Mouse (Mus musculus) hindbrain, embryonic 13.5 days (tissue): Measurements from ENCODE around the gene Pitpnb. TPM values are rescaled to one million over a fixed set of nuclear protein-coding genes. Genes with fewer than 3 reads are reported as not detected.

ENCODE experiments used
- ATAC-seq: fragments of 200-750 bp; cut with Nextera tagmentation; 2 replicates; pipeline ENCODE4 v1.8.0; 2017; ENCODE audit warnings: moderate TSS enrichment; ENCODE audit not compliant: low FRiP score
- H3K27ac ChIP-seq: fragments of 300-500 bp; sonication (generic); 2 replicates; pipeline ENCODE4 v1.5.1; 2015; ENCODE audit warnings: inconsistent platforms, mild to moderate bottlenecking, moderate library complexity
- H3K27me3 ChIP-seq: fragments of 300-500 bp; sonication (generic); 2 replicates; pipeline ENCODE4 v1.6.1; 2015; ENCODE audit warnings: mild to moderate bottlenecking, inconsistent platforms
- H3K36me3 ChIP-seq: fragments of 300-500 bp; sonication (generic); 2 replicates; pipeline ENCODE4 v1.6.1; 2015; ENCODE audit warnings: mild to moderate bottlenecking, inconsistent platforms
- H3K4me1 ChIP-seq: fragments of 300-500 bp; sonication (generic); replicated peaks from 2 replicates; pipeline ENCODE4 v1.6.1; 2015; ENCODE audit warnings: inconsistent platforms
- H3K4me2 ChIP-seq: fragments of 300-500 bp; sonication (generic); 2 replicates; pipeline ENCODE4 v1.6.1; 2015; ENCODE audit warnings: inconsistent platforms, mild to moderate bottlenecking, moderate library complexity
- H3K4me3 ChIP-seq: fragments of 300-500 bp; sonication (generic); 2 replicates; pipeline ENCODE4 v1.5.1; 2015; ENCODE audit warnings: mild to moderate bottlenecking, inconsistent platforms
- H3K9ac ChIP-seq: fragments of 300-500 bp; sonication (generic); 2 replicates; pipeline ENCODE4 v1.6.1; 2015; ENCODE audit warnings: mild to moderate bottlenecking, inconsistent platforms
- H3K9me3 ChIP-seq: fragments of 300-500 bp; sonication (generic); 2 replicates; pipeline ENCODE4 v1.6.1; 2016; ENCODE audit warnings: inconsistent platforms
- WGBS: fragments of 180-500 bp; shearing (Covaris S2); methylation state at CpG from one replicate; pipeline ENCODE4 v1.1.7; 2015; 5-methylcytosine and 5-hydroxymethylcytosine counted together
- polyA plus RNA-seq: library from polyadenylated mRNA; unstranded; fragments of >200 nt; fragmentation: Nextera tagmentation; extraction: Ambion mirVana; gene quantifications from 2 replicates; pipeline ENCODE4 v1.2.1, GENCODE M21; 2015

Gene Pitpnb
- 96.3 and 96.8 TPM in 2 replicates for polyA plus RNA-seq

- peak within 1 kb of the TSS; percentile 97 for H3K9ac ChIP-seq
- peak within 1 kb of the TSS; percentile 86 for H3K4me2 ChIP-seq
- H3K27me3 ChIP-seq = no peaks in the 10 kb centered on the region
- peaks cover 23% of the 10 kb centered on the region for H3K4me1 ChIP-seq
- peaks cover 10% of the 10 kb centered on the region for H3K36me3 ChIP-seq
- WGBS = under 1% methylated on average over 69 of the region's 78 CpGs
- H3K9me3 ChIP-seq = no peaks in the 10 kb centered on the region
- peak; percentile 98 for ATAC-seq
- H3K4me3 ChIP-seq = peak within 1 kb of the TSS; percentile 93
- H3K27ac ChIP-seq = peak within 1 kb of the TSS; percentile 92
Measured at GRCm38 (mm10) chr5:111330417-111331098, at the start of gene Pitpnb. Pitpnb (plus strand) TSS chr5:111330763.

- Histone ChIP-seq H3K4me3 (no peak overlapping the region), H3K4me1 (peaks cover 3% of the 10 kb centered on the region; the same call in 1 of the 2 replicates), H3K27me3 (no peaks in the 10 kb centered on the region), H3K9me3 (no peaks in the 10 kb centered on the region), H3K27ac (no peak overlapping the region), H3K9ac (no peak overlapping the region), H3K4me2 (no peak overlapping the region), H3K36me3 (peaks cover 87% of the 10 kb centered on the region)
- 88% methylated on average over 19 of the region's 19 CpGs for WGBS
- ATAC-seq = no peak
Measured at GRCm38 (mm10) chr5:111284420-111285175, 46.0 kb upstream of the Pitpnb start.

GRCm38 (mm10) chr5:111287571-111287970, 43.0 kb upstream of the Pitpnb start:
- Histone ChIP-seq H3K9ac (no peak overlapping the region), H3K36me3 (peaks cover 57% of the 10 kb centered on the region), H3K4me3 (no peak overlapping the region), H3K27me3 (no peaks in the 10 kb centered on the region), H3K27ac (no peak overlapping the region), H3K9me3 (no peaks in the 10 kb centered on the region), H3K4me1 (peaks cover 9% of the 10 kb centered on the region; the same call in 1 of the 2 replicates), H3K4me2 (no peak overlapping the region)
- ATAC-seq = no peak
- WGBS = 72% methylated on average over 4 of the region's 5 CpGs

- Histone ChIP-seq H3K27me3 (no peaks in the 10 kb centered on the region), H3K36me3 (peaks cover 48% of the 10 kb centered on the region), H3K27ac (no peak overlapping the region), H3K9me3 (no peaks in the 10 kb centered on the region), H3K9ac (no peak overlapping the region), H3K4me3 (no peak overlapping the region), H3K4me1 (peaks cover 7% of the 10 kb centered on the region; the same call in 1 of the 2 replicates), H3K4me2 (no peak overlapping the region)
- 86% methylated on average over 11 of the region's 11 CpGs for WGBS
- no peak for ATAC-seq
Measured at GRCm38 (mm10) chr5:111288486-111288885, 42.1 kb upstream of the Pitpnb start.

GRCm38 (mm10) chr5:111290071-111290470, 40.5 kb upstream of the Pitpnb start:
- H3K27ac ChIP-seq = no peak overlapping the region
- 70% methylated on average over 11 of the region's 11 CpGs for WGBS
- H3K9ac ChIP-seq = no peak overlapping the region
- H3K27me3 ChIP-seq = no peaks in the 10 kb centered on the region
- no peaks in the 10 kb centered on the region for H3K9me3 ChIP-seq
- peaks cover 32% of the 10 kb centered on the region for H3K36me3 ChIP-seq
- no peak overlapping the region for H3K4me2 ChIP-seq
- peaks cover 7% of the 10 kb centered on the region; the same call in 1 of the 2 replicates for H3K4me1 ChIP-seq
- no peak for ATAC-seq
- H3K4me3 ChIP-seq = no peak overlapping the region

GRCm38 (mm10) chr5:111291639-111292038, 38.9 kb upstream of the Pitpnb start:
- Histone ChIP-seq H3K27me3 (no peaks in the 10 kb centered on the region), H3K9ac (0 out of 2 replicates have a peak overlapping the region, but pooled peaks have one; percentile 19), H3K9me3 (no peaks in the 10 kb centered on the region), H3K4me1 (peaks cover 7% of the 10 kb centered on the region; the same call in 1 of the 2 replicates), H3K27ac (peak overlapping the region; percentile 62; the same call in 1 of the 2 replicates), H3K4me3 (no peak overlapping the region), H3K4me2 (0 out of 2 replicates have a peak overlapping the region, but pooled peaks have one; percentile 6), H3K36me3 (peaks cover 17% of the 10 kb centered on the region)
- ATAC-seq = no peak
- WGBS = 66% methylated on average over 10 of the region's 10 CpGs

- Histone ChIP-seq H3K27me3 (no peaks in the 10 kb centered on the region), H3K4me2 (no peak overlapping the region), H3K27ac (no peak overlapping the region), H3K36me3 (no peaks in the 10 kb centered on the region), H3K9me3 (no peaks in the 10 kb centered on the region), H3K4me3 (no peak overlapping the region), H3K4me1 (no peaks in the 10 kb centered on the region), H3K9ac (no peak overlapping the region)
- WGBS = 73% methylated on average over 5 of the region's 5 CpGs
- ATAC-seq = no peak
Measured at GRCm38 (mm10) chr5:111297801-111298200, 32.8 kb upstream of the Pitpnb start.

- 50% methylated on average over 7 of the region's 7 CpGs for WGBS
- no peak for ATAC-seq
- H3K9ac ChIP-seq = no peak overlapping the region
Measured at GRCm38 (mm10) chr5:111298706-111299105, 31.9 kb upstream of the Pitpnb start.

GRCm38 (mm10) chr5:111300776-111301175, 29.8 kb upstream of the Pitpnb start:
- H3K9me3 ChIP-seq = no peaks in the 10 kb centered on the region
- H3K9ac ChIP-seq = no peak overlapping the region
- ATAC-seq = no peak
- H3K4me3 ChIP-seq = no peak overlapping the region
- WGBS = 73% methylated on average over 8 of the region's 8 CpGs
- no peak overlapping the region for H3K27ac ChIP-seq
- no peaks in the 10 kb centered on the region for H3K27me3 ChIP-seq
- no peaks in the 10 kb centered on the region for H3K4me1 ChIP-seq
- no peak overlapping the region for H3K4me2 ChIP-seq
- no peaks in the 10 kb centered on the region for H3K36me3 ChIP-seq

More at GRCm38 (mm10) chr5:111298706-111299105, 31.9 kb upstream of the Pitpnb start:
- Histone ChIP-seq H3K27me3 (no peaks in the 10 kb centered on the region), H3K27ac (no peak overlapping the region), H3K4me2 (no peak overlapping the region), H3K4me3 (no peak overlapping the region), H3K4me1 (no peaks in the 10 kb centered on the region), H3K9me3 (no peaks in the 10 kb centered on the region), H3K36me3 (no peaks in the 10 kb centered on the region)

- WGBS = 83% methylated on average over 7 of the region's 7 CpGs
- Histone ChIP-seq H3K27me3 (no peaks in the 10 kb centered on the region), H3K4me2 (no peak overlapping the region), H3K27ac (no peak overlapping the region), H3K36me3 (no peaks in the 10 kb centered on the region), H3K9me3 (no peaks in the 10 kb centered on the region), H3K4me1 (no peaks in the 10 kb centered on the region), H3K9ac (no peak overlapping the region), H3K4me3 (no peak overlapping the region)
- no peak for ATAC-seq
Measured at GRCm38 (mm10) chr5:111301736-111302135, 28.8 kb upstream of the Pitpnb start.

- Histone ChIP-seq H3K27ac (no peak overlapping the region), H3K9me3 (no peaks in the 10 kb centered on the region), H3K36me3 (no peaks in the 10 kb centered on the region), H3K4me3 (no peak overlapping the region), H3K4me2 (no peak overlapping the region), H3K9ac (no peak overlapping the region), H3K27me3 (no peaks in the 10 kb centered on the region), H3K4me1 (no peaks in the 10 kb centered on the region)
- no peak for ATAC-seq
- 92% methylated on average over 3 of the region's 3 CpGs for WGBS
Measured at GRCm38 (mm10) chr5:111304730-111305129, 25.8 kb upstream of the Pitpnb start.

GRCm38 (mm10) chr5:111310185-111310584, 20.4 kb upstream of the Pitpnb start:
- no peak overlapping the region for H3K4me2 ChIP-seq
- no peaks in the 10 kb centered on the region for H3K36me3 ChIP-seq
- no peak overlapping the region for H3K4me3 ChIP-seq
- H3K9ac ChIP-seq = no peak overlapping the region
- no peaks in the 10 kb centered on the region for H3K4me1 ChIP-seq
- 79% methylated on average over 6 of the region's 6 CpGs for WGBS
- H3K27me3 ChIP-seq = no peaks in the 10 kb centered on the region
- no peaks in the 10 kb centered on the region for H3K9me3 ChIP-seq
- no peak for ATAC-seq
- H3K27ac ChIP-seq = no peak overlapping the region
